Mouse (Mus musculus) bone marrow macrophage, adult 2 months (primary cell): ENCODE data around the gene Plpp1. TPM values are rescaled to one million over a fixed set of nuclear protein-coding genes. Genes with fewer than 3 reads are reported as not detected.

Experiments used
- H3K27ac ChIP-seq: 2 replicates; pipeline ENCODE4 v1.5.1; 2012; ENCODE audit warnings: low read depth, low read length; ENCODE audit not compliant: insufficient read depth
- H3K4me1 ChIP-seq: 2 replicates; pipeline ENCODE4 v1.6.1; 2012; ENCODE audit warnings: low read length; ENCODE audit not compliant: control insufficient read depth, insufficient read depth
- H3K4me3 ChIP-seq: 2 replicates; pipeline ENCODE4 v1.5.1; 2012; ENCODE audit warnings: mild to moderate bottlenecking, low read length, moderate library complexity; ENCODE audit not compliant: insufficient read depth
- CTCF ChIP-seq: IDR thresholded peaks from 2 replicates; pipeline ENCODE4 v1.5.1; 2012; ENCODE audit warnings: low read depth, mild to moderate bottlenecking, low read length, moderate library complexity
- POLR2A ChIP-seq: IDR thresholded peaks from 2 replicates; pipeline ENCODE4 v1.6.1; 2012; ENCODE audit warnings: mild to moderate bottlenecking, low read depth, low read length, borderline replicate concordance
- polyA plus RNA-seq: library from polyadenylated mRNA; stranded (reverse); fragments of >200 nt; gene quantifications from 2 replicates; pipeline ENCODE4 v1.2.4, GENCODE M21; 2012; ENCODE audit not compliant: missing spikeins, insufficient read depth, insufficient read length

The Plpp1 gene
- polyA plus RNA-seq, 1 experiment, result 1.8 TPM

- Histone ChIP-seq H3K4me3 (no peak overlapping the region), H3K4me1 (no peaks in the 10 kb centered on the region), H3K27ac (no peak overlapping the region)
- TF ChIP-seq POLR2A (no peak), CTCF (no peak)
Observed at GRCm38 (mm10) chr13:112833253-112833894, 32.8 kb downstream of the Plpp1 start.

GRCm38 (mm10) chr13:112833895-112834263, 33.3 kb downstream of the Plpp1 start:
- no peak overlapping the region for H3K4me3 ChIP-seq
- no peaks in the 10 kb centered on the region for H3K4me1 ChIP-seq
- no peak overlapping the region for H3K27ac ChIP-seq
- no peak for TF ChIP-seq POLR2A
- no peak for TF ChIP-seq CTCF

- TF ChIP-seq POLR2A (no peak), CTCF (no peak)
- H3K4me3 ChIP-seq, result no peak overlapping the region
Observed at GRCm38 (mm10) chr13:112835113-112835512, 34.5 kb downstream of the Plpp1 start.

GRCm38 (mm10) chr13:112836951-112837350, 36.4 kb downstream of the Plpp1 start:
- Histone ChIP-seq H3K4me1 (no peaks in the 10 kb centered on the region), H3K4me3 (no peak overlapping the region), H3K27ac (no peak overlapping the region)
- TF ChIP-seq CTCF (no peak), POLR2A (no peak)

More at GRCm38 (mm10) chr13:112835113-112835512, 34.5 kb downstream of the Plpp1 start:
- no peak overlapping the region for H3K27ac ChIP-seq
- H3K4me1 ChIP-seq, result no peaks in the 10 kb centered on the region

GRCm38 (mm10) chr13:112837621-112838155, 37.1 kb downstream of the Plpp1 start:
- no peak overlapping the region for H3K27ac ChIP-seq

GRCm38 (mm10) chr13:112838562-112839232, 38.1 kb downstream of the Plpp1 start:
- Histone ChIP-seq H3K4me1 (no peaks in the 10 kb centered on the region), H3K27ac (no peak overlapping the region), H3K4me3 (no peak overlapping the region)
- TF ChIP-seq POLR2A (no peak), CTCF (no peak)

More at GRCm38 (mm10) chr13:112837621-112838155, 37.1 kb downstream of the Plpp1 start:
- H3K4me3 ChIP-seq, result no peak overlapping the region
- TF ChIP-seq POLR2A (no peak), CTCF (no peak)
- H3K4me1 ChIP-seq, result no peaks in the 10 kb centered on the region

- Histone ChIP-seq H3K27ac (no peak overlapping the region), H3K4me3 (no peak overlapping the region), H3K4me1 (no peaks in the 10 kb centered on the region)
- TF ChIP-seq CTCF (no peak), POLR2A (no peak)
Observed at GRCm38 (mm10) chr13:112840241-112841087, 39.9 kb downstream of the Plpp1 start.

- Histone ChIP-seq H3K27ac (no peak overlapping the region), H3K4me1 (no peaks in the 10 kb centered on the region), H3K4me3 (no peak overlapping the region)
- no peak for TF ChIP-seq POLR2A
- TF ChIP-seq CTCF, result no peak
Observed at GRCm38 (mm10) chr13:112845931-112846330, 45.3 kb downstream of the Plpp1 start.

- no peaks in the 10 kb centered on the region for H3K4me1 ChIP-seq
- TF ChIP-seq CTCF, result no peak
- no peak for TF ChIP-seq POLR2A
- H3K27ac ChIP-seq, result no peak overlapping the region
- H3K4me3 ChIP-seq, result no peak overlapping the region
Observed at GRCm38 (mm10) chr13:112853710-112854316, 53.2 kb downstream of the Plpp1 start.
